Mouse (Mus musculus) E14TG2a.4 (cell line): ENCODE results near the gene Rnf114.

Experiments
- H3K27me3 ChIP-seq: 2 replicates; pipeline ENCODE4 v1.6.1; 2014; ENCODE audit warnings: low read length, control low read depth; ENCODE audit not compliant: insufficient read depth
- H3K36me3 ChIP-seq: 2 replicates; pipeline ENCODE4 v1.6.1; 2014; ENCODE audit warnings: low read length, control low read depth; ENCODE audit not compliant: insufficient read depth
- H3K4me1 ChIP-seq: replicated peaks from 2 replicates; pipeline ENCODE4 v1.6.1; 2014; ENCODE audit warnings: low read depth, low read length, control low read depth
- H3K4me3 ChIP-seq: replicated peaks from 2 replicates; pipeline ENCODE4 v1.5.1; 2014; ENCODE audit warnings: mild to moderate bottlenecking, low read length
- H3K9me3 ChIP-seq: 2 replicates; pipeline ENCODE4 v1.6.1; 2014; ENCODE audit warnings: low read length, control low read depth
- CTCF ChIP-seq: conservative IDR thresholded peaks from 2 replicates; pipeline ENCODE4 v1.5.1; 2014; ENCODE audit warnings: low read length
- NANOG ChIP-seq: IDR thresholded peaks from 2 replicates; pipeline ENCODE4 v1.6.1; 2014; ENCODE audit warnings: borderline replicate concordance, low read length, mixed read lengths
- POU5F1 ChIP-seq: IDR thresholded peaks from 2 replicates; pipeline ENCODE4 v1.6.1; 2014; ENCODE audit warnings: low read length, borderline replicate concordance

Gene Rnf114

DNA sequence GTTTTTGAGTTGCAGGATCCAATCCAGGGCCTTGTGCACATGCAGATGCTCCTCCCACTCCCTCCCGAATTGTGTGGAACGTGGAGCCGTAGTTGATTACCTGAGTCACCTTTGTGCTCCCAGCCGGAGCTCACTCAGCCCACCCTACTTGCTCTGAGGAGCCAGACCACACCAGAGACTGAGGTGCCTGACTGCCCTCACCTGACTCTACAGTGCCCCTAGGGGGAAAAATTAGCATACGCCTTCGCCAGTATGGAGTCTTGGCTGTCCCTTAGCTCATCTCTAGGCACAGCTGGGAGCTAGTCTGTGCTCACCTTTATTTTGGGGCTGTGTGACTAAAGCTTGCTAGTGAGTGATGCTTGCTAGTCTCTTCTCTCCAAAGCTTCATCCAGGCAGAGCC is 24.0 kb upstream of the Rnf114 start:
- Histone ChIP-seq H3K4me3 (no peak overlapping the region), H3K4me1 (peaks cover 52% of the 10 kb centered on the region), H3K36me3 (peaks cover 98% of the 10 kb centered on the region), H3K27me3 (no peaks in the 10 kb centered on the region), H3K9me3 (no peaks in the 10 kb centered on the region)
- TF ChIP-seq CTCF, result peak; percentile 37
- no peak for TF ChIP-seq POU5F1
- no peak for TF ChIP-seq NANOG

DNA sequence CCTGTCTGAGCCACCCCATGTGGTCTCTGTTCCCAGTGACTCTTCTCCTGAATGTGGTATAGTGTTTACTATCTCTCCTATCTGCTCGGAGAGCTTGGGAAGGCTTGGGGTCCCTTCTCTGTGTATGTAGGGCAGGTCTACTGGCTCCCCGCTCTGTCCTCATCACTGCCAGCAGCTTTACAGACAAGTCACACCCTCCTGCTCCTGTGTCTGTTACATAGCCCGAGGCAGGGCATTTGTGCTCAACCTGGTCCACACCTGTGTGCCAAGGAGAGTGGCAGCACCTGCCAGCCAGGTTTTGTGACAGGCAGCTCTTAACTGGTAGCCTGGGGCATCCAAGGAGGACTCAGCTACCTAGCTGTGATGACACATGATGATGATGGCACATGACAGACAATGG is 21.8 kb upstream of the Rnf114 start:
- Histone ChIP-seq H3K36me3 (peaks cover 98% of the 10 kb centered on the region), H3K4me3 (no peak overlapping the region), H3K27me3 (no peaks in the 10 kb centered on the region), H3K9me3 (no peaks in the 10 kb centered on the region), H3K4me1 (peaks cover 54% of the 10 kb centered on the region)
- TF ChIP-seq POU5F1 (no peak), NANOG (no peak), CTCF (no peak)

DNA sequence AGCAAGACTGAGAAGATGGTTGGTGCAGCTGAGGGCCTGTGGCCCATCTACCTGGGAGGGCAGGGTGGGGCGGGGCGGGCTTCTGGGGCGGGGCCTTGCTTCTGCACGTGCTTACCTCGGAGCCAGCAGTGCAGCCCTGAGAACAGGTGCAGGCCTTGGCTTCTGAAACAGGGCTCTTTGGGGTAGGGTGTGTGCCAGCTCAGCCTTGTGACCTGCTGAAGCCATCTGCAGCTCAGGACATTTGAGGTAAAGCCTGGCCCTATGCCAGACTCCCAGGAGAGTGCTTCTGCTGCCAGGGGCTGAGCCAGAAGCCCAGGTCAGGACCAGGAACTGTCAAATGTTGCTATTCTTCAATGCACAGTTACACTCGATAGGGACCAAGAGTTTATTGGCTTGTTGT is 20.9 kb upstream of the Rnf114 start:
- no peak for TF ChIP-seq POU5F1
- no peak for TF ChIP-seq CTCF
- TF ChIP-seq NANOG, result no peak

DNA sequence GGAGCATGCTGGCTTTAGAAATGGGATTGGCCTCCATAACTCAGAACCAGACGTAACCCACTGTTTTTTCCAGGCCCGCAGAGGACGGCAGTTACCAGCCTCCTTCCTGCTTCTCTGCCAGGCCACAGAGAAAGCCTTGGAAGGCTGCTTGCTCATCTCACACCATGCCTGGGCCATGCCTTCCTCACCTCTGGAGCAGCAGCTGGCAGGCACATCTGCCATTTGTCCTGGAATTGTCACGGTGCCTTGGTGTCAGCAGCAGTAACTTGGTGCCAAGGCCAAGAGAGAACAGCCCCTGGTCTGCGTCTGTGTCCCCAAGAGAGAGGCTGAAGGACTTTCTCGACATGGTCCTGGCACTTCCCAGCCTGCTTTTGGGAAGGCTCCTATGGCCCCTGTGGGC is 18.2 kb upstream of the Rnf114 start:
- Histone ChIP-seq H3K27me3 (no peaks in the 10 kb centered on the region), H3K36me3 (peaks cover 83% of the 10 kb centered on the region)
- TF ChIP-seq NANOG, result no peak

More for the DNA sequence above, 20.9 kb upstream of the Rnf114 start:
- Histone ChIP-seq H3K36me3 (peaks cover 98% of the 10 kb centered on the region), H3K4me1 (peaks cover 55% of the 10 kb centered on the region), H3K27me3 (no peaks in the 10 kb centered on the region), H3K9me3 (no peaks in the 10 kb centered on the region), H3K4me3 (no peak overlapping the region)

DNA sequence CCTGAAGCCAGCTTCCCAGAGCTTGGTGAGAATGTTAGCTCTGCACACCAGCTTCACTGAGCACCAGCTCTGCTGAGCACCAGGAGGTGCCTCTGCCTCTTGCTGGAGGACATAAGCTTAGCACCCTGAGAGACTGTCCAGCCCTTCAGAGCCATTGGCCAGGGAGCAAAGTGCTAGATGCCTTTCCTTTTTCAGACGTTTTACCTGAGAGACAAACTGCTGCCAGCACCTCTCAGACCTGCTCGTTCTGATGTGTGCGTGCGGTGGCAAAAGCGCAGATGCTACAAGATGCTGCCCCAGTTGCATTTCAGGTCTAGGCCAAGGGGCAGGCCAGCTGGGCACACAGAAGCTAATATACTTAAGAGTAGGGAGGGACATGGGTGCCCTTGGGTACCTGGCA is 16.8 kb upstream of the Rnf114 start:
- Histone ChIP-seq H3K27me3 (no peaks in the 10 kb centered on the region), H3K9me3 (no peaks in the 10 kb centered on the region), H3K36me3 (peaks cover 83% of the 10 kb centered on the region), H3K4me3 (no peak overlapping the region), H3K4me1 (peaks cover 41% of the 10 kb centered on the region)
- TF ChIP-seq POU5F1, result no peak

More for the DNA sequence above, 18.2 kb upstream of the Rnf114 start:
- H3K4me1 ChIP-seq, result peaks cover 50% of the 10 kb centered on the region
- H3K4me3 ChIP-seq, result no peak overlapping the region
- no peaks in the 10 kb centered on the region for H3K9me3 ChIP-seq

DNA sequence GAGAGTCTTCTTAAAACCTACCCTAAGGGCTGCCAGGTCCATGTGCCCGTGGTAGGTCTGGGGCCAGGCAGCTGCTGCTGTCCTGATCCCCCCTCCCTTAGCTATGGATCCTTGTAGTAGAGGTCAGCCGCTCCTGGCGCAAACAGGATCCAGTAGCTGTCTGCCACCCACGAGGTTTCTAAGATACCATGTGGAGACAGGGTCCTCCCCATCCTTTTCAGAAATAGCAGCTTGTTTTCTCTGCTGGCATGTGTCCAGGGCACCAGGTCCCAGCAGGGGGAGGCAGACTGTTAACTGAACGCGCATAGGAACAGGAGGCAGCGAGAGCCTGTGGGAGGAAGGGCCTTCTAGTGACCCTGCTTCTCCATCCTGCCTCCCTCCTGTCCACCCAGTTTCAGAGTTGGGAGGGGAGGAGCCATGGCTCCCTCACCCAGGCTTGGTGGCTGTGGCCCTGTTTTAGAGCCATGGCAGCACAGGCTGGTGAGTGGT is 16.2 kb upstream of the Rnf114 start:
- Histone ChIP-seq H3K4me3 (no peak overlapping the region), H3K4me1 (peaks cover 35% of the 10 kb centered on the region)
- TF ChIP-seq CTCF (no peak), POU5F1 (no peak), NANOG (no peak)

DNA sequence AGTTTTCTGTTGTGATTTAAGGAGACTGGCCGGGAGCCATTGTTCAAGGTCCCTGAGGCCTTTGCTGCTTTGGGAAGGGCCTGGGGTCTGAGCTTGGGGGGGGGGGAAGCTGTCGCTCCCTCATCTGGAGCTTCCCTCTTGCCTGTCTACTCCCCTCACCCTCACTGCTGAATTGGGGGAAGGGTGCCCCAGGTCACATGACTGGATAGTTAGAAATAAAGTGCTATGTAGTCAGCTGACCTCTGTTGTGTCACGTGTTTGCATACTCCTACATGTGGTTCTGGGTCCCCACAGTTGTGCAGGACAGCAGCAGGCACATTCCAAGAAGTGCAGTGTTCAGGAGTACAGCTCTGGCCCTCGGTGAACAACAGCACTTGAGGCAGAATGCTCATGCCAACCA is 15.7 kb upstream of the Rnf114 start:
- no peaks in the 10 kb centered on the region for H3K27me3 ChIP-seq
- peaks cover 79% of the 10 kb centered on the region for H3K36me3 ChIP-seq
- TF ChIP-seq POU5F1 (no peak), CTCF (no peak), NANOG (no peak)
- no peak overlapping the region for H3K4me3 ChIP-seq
- no peaks in the 10 kb centered on the region for H3K9me3 ChIP-seq
- H3K4me1 ChIP-seq, result peaks cover 30% of the 10 kb centered on the region

More for the DNA sequence above, 16.2 kb upstream of the Rnf114 start:
- Histone ChIP-seq H3K27me3 (no peaks in the 10 kb centered on the region), H3K9me3 (no peaks in the 10 kb centered on the region), H3K36me3 (peaks cover 83% of the 10 kb centered on the region)

DNA sequence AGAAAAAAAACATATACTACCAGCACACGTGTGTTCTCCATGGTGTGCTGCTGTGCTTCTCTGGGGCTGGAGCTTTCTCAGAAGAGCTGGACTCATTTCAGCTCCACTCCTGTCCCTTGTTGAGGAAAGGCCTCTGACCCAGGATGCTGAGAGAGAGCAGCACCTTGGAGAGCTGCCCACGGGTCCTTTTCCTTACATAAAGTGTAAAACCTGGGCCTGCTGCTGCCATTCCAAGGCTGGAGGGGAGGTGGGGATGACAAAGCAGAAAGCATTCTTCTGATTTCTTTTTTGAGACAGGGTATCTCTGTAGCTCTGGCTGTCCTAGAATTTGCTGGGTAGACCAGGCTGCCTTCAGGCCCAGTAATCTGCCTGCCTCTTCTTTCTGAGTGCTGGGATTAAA is 14.3 kb upstream of the Rnf114 start:
- Histone ChIP-seq H3K9me3 (no peaks in the 10 kb centered on the region), H3K4me1 (peaks cover 34% of the 10 kb centered on the region), H3K27me3 (no peaks in the 10 kb centered on the region), H3K4me3 (no peak overlapping the region), H3K36me3 (peaks cover 79% of the 10 kb centered on the region)
- no peak for TF ChIP-seq POU5F1
- no peak for TF ChIP-seq NANOG
- TF ChIP-seq CTCF, result no peak

DNA sequence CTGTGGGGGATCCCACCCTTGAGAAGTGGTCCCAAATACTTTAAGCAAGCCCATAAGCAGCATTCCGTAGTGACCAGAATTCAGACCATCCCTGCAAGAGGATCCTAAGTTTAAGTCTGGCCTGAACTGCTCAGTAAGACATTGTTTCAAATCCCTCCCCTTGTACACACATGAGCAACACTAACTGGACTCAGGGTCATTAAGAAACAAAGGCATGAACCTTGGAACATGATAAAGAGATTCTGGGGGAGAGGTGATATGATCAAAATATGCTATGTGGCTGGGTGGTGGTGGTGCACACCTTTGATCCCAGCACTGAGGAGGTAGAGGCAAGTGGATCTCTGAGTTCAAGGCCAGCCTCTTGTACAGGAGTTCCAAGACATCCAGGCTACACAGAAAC is 12.9 kb upstream of the Rnf114 start:
- Histone ChIP-seq H3K27me3 (no peaks in the 10 kb centered on the region), H3K4me3 (no peak overlapping the region), H3K36me3 (peaks cover 79% of the 10 kb centered on the region), H3K4me1 (peaks cover 48% of the 10 kb centered on the region), H3K9me3 (no peaks in the 10 kb centered on the region)
- TF ChIP-seq CTCF, result no peak
- no peak for TF ChIP-seq POU5F1
- TF ChIP-seq NANOG, result no peak
